Mouse (Mus musculus) CH12.LX (cell line): ENCODE measurements at regions not wholly inside any gene's neighbourhood (a gene's known extent, or its start where the extent isn't known, plus 50 kb on each side); places are given as distances from the start of the nearest gene placed in this dataset.

Experiments
- DNase-seq: peaks from one replicate; pipeline ENCODE4 v3.0.0-alpha.2; 2013; ENCODE audit errors: extremely low read depth
- H3K27ac ChIP-seq: 2 replicates; pipeline ENCODE4 v1.5.1; 2012; ENCODE audit warnings: low read depth, mild to moderate bottlenecking, control low read depth, moderate library complexity; ENCODE audit not compliant: insufficient read depth
- H3K27me3 ChIP-seq: replicated peaks from 2 replicates; pipeline ENCODE3; 2012; ENCODE audit warnings: inconsistent platforms
- H3K36me3 ChIP-seq, 2 experiments: replicated peaks in 1 of 2; 2 replicates each; pipeline versions ENCODE3 to v1.6.1; 2012; ENCODE audit warnings: inconsistent platforms in 1 of 2, low read length in 1 of 2, mild to moderate bottlenecking in 1 of 2, mixed read lengths in 1 of 2, moderate library complexity in 1 of 2; ENCODE audit not compliant: control insufficient read depth in 1 of 2, insufficient read depth in 1 of 2
- H3K4me1 ChIP-seq, 2 experiments: 2 replicates each; pipeline ENCODE4 v1.6.1; 2012; ENCODE audit warnings: inconsistent platforms in 1 of 2, moderate library complexity in 1 of 2; ENCODE audit not compliant: insufficient read depth in 2 of 2, control insufficient read depth in 1 of 2
- H3K4me2 ChIP-seq: 2 replicates; pipeline ENCODE4 v1.6.1; 2012; ENCODE audit warnings: low read depth, mild to moderate bottlenecking, control low read depth; ENCODE audit not compliant: poor library complexity, insufficient read depth, severe bottlenecking
- H3K4me3 ChIP-seq, 3 experiments: fragments of 150-350 bp in 1 of 3; sonication (generic) in 1 of 3; replicated peaks in 1 of 3; 2 replicates each; pipeline versions ENCODE3 to v1.5.1; 2011 to 2012; ENCODE audit warnings: low read depth in 2 of 3, low read length in 2 of 3, mild to moderate bottlenecking in 2 of 3, moderate library complexity in 2 of 3, control low read depth in 1 of 3, improper control_type of control experiment in 1 of 3, inconsistent platforms in 1 of 3, mixed read lengths in 1 of 3; ENCODE audit not compliant: poor library complexity in 1 of 3
- H3K79me2 ChIP-seq: replicated peaks from 2 replicates; pipeline ENCODE4 v1.6.1; 2012; ENCODE audit warnings: mild to moderate bottlenecking, moderate library complexity; ENCODE audit not compliant: control insufficient read depth, poor library complexity, insufficient read depth, severe bottlenecking; ENCODE audit errors: extremely low read depth
- H3K9ac ChIP-seq: 2 replicates; pipeline ENCODE4 v1.6.1; 2012; ENCODE audit warnings: low read depth, mild to moderate bottlenecking, control low read depth, moderate library complexity; ENCODE audit not compliant: insufficient read depth
- H3K9me3 ChIP-seq: replicated peaks from 2 replicates; pipeline ENCODE3; 2012; ENCODE audit warnings: low read length, inconsistent platforms, mixed read lengths
- CTCF ChIP-seq, 2 experiments: IDR thresholded peaks in 1 of 2; conservative IDR thresholded peaks in 1 of 2; 2 replicates each; pipeline ENCODE4 v1.5.1; 2011 to 2012; ENCODE audit warnings: low read depth in 2 of 2, low read length in 2 of 2, improper control_type of control experiment in 1 of 2, inconsistent platforms in 1 of 2, mild to moderate bottlenecking in 1 of 2, moderate library complexity in 1 of 2
- E2F4 ChIP-seq: IDR thresholded peaks from 2 replicates; pipeline ENCODE4 v1.6.1; 2011; ENCODE audit warnings: low read depth, low read length, improper control_type of control experiment; ENCODE audit not compliant: insufficient replicate concordance
- HCFC1 ChIP-seq: IDR thresholded peaks from 2 replicates; pipeline ENCODE4 v1.6.1; 2012; ENCODE audit warnings: low read depth, mild to moderate bottlenecking, inconsistent platforms, low read length, improper control_type of control experiment
- IRF4 ChIP-seq: IDR thresholded peaks from 2 replicates; pipeline ENCODE4 v1.6.1; 2014; ENCODE audit warnings: low read depth, mild to moderate bottlenecking, inconsistent platforms, low read length, improper control_type of control experiment
- JUN ChIP-seq: IDR thresholded peaks from 2 replicates; pipeline ENCODE4 v1.6.1; 2011; ENCODE audit warnings: low read depth, mild to moderate bottlenecking, low read length, improper control_type of control experiment, moderate library complexity; ENCODE audit not compliant: insufficient read depth
- JUND ChIP-seq: conservative IDR thresholded peaks from 2 replicates; pipeline ENCODE4 v1.6.1; 2011; ENCODE audit warnings: low read depth, low read length, improper control_type of control experiment
- MAZ ChIP-seq: IDR thresholded peaks from 2 replicates; pipeline ENCODE4 v1.6.1; 2012; ENCODE audit warnings: low read depth, mild to moderate bottlenecking, inconsistent platforms, low read length, improper control_type of control experiment, moderate library complexity
- MYC ChIP-seq: IDR thresholded peaks from 2 replicates; pipeline ENCODE4 v1.6.1; 2011; ENCODE audit warnings: low read depth, mild to moderate bottlenecking, improper control_type of control experiment, low read length
- NELFE ChIP-seq: IDR thresholded peaks from 2 replicates; pipeline ENCODE4 v1.6.1; 2011; ENCODE audit warnings: low read depth, low read length, improper control_type of control experiment
- NRF1 ChIP-seq: IDR thresholded peaks from 2 replicates; pipeline ENCODE4 v1.6.1; 2014; ENCODE audit warnings: low read depth, mild to moderate bottlenecking, inconsistent platforms, low read length, improper control_type of control experiment, moderate library complexity
- PAX5 ChIP-seq: IDR thresholded peaks from 2 replicates; pipeline ENCODE4 v1.6.1; 2012; ENCODE audit warnings: low read length, inconsistent platforms, mixed read lengths
- POLR2A ChIP-seq: IDR thresholded peaks from 2 replicates; pipeline ENCODE4 v1.6.1; 2011; ENCODE audit warnings: low read depth, mild to moderate bottlenecking, improper control_type of control experiment, low read length
- RAD21 ChIP-seq: IDR thresholded peaks from 2 replicates; pipeline ENCODE4 v1.6.1; 2011; ENCODE audit warnings: low read depth, mild to moderate bottlenecking, low read length, improper control_type of control experiment, moderate library complexity
- TBP ChIP-seq: conservative IDR thresholded peaks from 2 replicates; pipeline ENCODE4 v1.6.1; 2011; ENCODE audit warnings: low read depth, low read length, improper control_type of control experiment
- USF2 ChIP-seq: conservative IDR thresholded peaks from 2 replicates; pipeline ENCODE4 v1.6.1; 2011; ENCODE audit warnings: low read depth, low read length, improper control_type of control experiment
- ZKSCAN1 ChIP-seq: IDR thresholded peaks from 2 replicates; pipeline ENCODE4 v1.6.1; 2012; ENCODE audit warnings: low read depth, inconsistent platforms, low read length, improper control_type of control experiment, borderline replicate concordance
- ZMIZ1 ChIP-seq: IDR thresholded peaks from 2 replicates; pipeline ENCODE4 v1.6.1; 2012; ENCODE audit warnings: low read depth, mild to moderate bottlenecking, inconsistent platforms, low read length, improper control_type of control experiment
- ZNF384 ChIP-seq: IDR thresholded peaks from 2 replicates; pipeline ENCODE4 v1.6.1; 2012; ENCODE audit warnings: low read depth, low read length, improper control_type of control experiment, inconsistent platforms
- dilution Hi-C: fragments of 300-500 bp; cut with MboI; formaldehyde crosslinking; loops from 2 replicates; pipeline ENCODE4 v1.14.3; 2020; ENCODE audit warnings: low sequenced_read_pairs; ENCODE audit not compliant: extremely low pct_unique_long_range_greater_than_20kb, extremely low pct_ligation_motif_present
- in situ Hi-C: fragments of 300-500 bp; cut with MboI; formaldehyde crosslinking; loops from 3 replicates; pipeline ENCODE4 v1.14.3; 2019; ENCODE audit warnings: low sequenced_read_pairs, low pct_ligation_motif_present, low pct_unique_long_range_greater_than_20kb, mixed read lengths

GRCm38 (mm10) chr7:74870250-74870649, 315.7 kb upstream of the Slco3a1 start:
- no peak overlapping the region for H3K4me2 ChIP-seq
- no peaks in the 10 kb centered on the region for H3K4me1 ChIP-seq
- H3K36me3 ChIP-seq: no peaks in the 10 kb centered on the region
- H3K4me3 ChIP-seq: no peak overlapping the region
- peaks cover 2% of the 10 kb centered on the region for H3K9me3 ChIP-seq
- no peak overlapping the region for H3K27ac ChIP-seq
- TF ChIP-seq ZMIZ1 (no peak), JUND (no peak), MAZ (no peak), USF2 (no peak), JUN (no peak), E2F4 (no peak), NRF1 (no peak)
- TF ChIP-seq, all 38 proteins: peak for 0
- Histone ChIP-seq H3K9ac (no peak overlapping the region), H3K79me2 (no peaks in the 10 kb centered on the region), H3K27me3 (peaks cover 24% of the 10 kb centered on the region)
- no peak for DNase-seq
- dilution Hi-C loops: no loop called here
- in situ Hi-C loops: no loop called here

- H3K36me3 ChIP-seq: no peaks in the 10 kb centered on the region
- H3K4me2 ChIP-seq: no peak overlapping the region
- no peak overlapping the region for H3K4me3 ChIP-seq
- no peaks in the 10 kb centered on the region for H3K79me2 ChIP-seq
- DNase-seq: no peak
- peaks cover 2% of the 10 kb centered on the region for H3K9me3 ChIP-seq
- H3K27ac ChIP-seq: no peak overlapping the region
- H3K4me1 ChIP-seq: no peaks in the 10 kb centered on the region
- dilution Hi-C loops (no loop called here), in situ Hi-C loops (no loop called here)
- TF ChIP-seq POLR2A (no peak), PAX5 (no peak), HCFC1 (no peak), MYC (no peak), E2F4 (no peak), RAD21 (no peak), IRF4 (no peak), ZKSCAN1 (no peak), JUN (no peak), TBP (no peak), ZMIZ1 (no peak), NELFE (no peak), CTCF (conservative IDR thresholded peaks at IDR 0.05 in 1 of 2, IDR thresholded peaks at IDR 0.05 in 1 of 2; ENCODE audit: low read depth in 2 of 2, low read length in 2 of 2) (no peak), ZNF384 (no peak)
- peaks cover 13% of the 10 kb centered on the region for H3K27me3 ChIP-seq
- no peak overlapping the region for H3K9ac ChIP-seq
Observed at GRCm38 (mm10) chr7:74862727-74863126, 308.1 kb upstream of the Slco3a1 start.
